Mouse (Mus musculus) brain, adult 2 months (tissue): ENCODE data around the gene Gys2.

Experiments
- DNase-seq: peaks from one replicate; pipeline ENCODE4 v3.0.0; 2011; ENCODE audit warnings: low read depth, low spot score

Gene Gys2

DNA sequence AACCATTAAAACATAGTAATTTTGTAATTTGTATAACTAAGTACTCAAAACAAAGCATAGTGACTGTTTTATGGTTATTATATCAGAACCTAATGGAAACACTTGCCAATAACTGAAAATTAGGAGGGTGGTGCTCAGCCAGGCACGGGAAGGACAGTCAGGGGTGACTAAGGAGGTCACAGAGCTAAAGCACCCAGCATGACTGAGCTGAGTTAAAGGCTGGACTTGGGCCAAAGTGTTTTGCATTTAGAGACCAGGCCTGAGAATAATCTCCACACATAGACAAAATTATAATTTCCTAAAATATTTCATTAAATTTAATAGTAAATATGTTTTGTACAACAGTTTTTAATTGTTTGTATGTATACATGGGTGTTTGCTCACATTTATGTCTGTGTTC is 95.8 kb downstream of the Gys2 start:
- DNase-seq, result no peak
